Mouse (Mus musculus): ENCODE measurements at regions not wholly inside any gene's neighbourhood (a gene's known extent, or its start where the extent isn't known, plus 50 kb on each side); places are given as distances from the start of the nearest gene placed in this dataset.

GRCm38 (mm10) chr1:18849038-18849437 is 253.8 kb upstream of the Tfap2d start:
- no peak for DNase-seq (ENCODE audit: low spot score)

- no peak for DNase-seq (ENCODE audit: low spot score)
These were observed 245.4 kb upstream of the Tfap2d start for GRCm38 (mm10) chr1:18857457-18857856.

- DNase-seq (ENCODE audit: low spot score): no peak
These were observed 199.6 kb upstream of the Tfap2d start for GRCm38 (mm10) chr1:18903266-18903665.

- DNase-seq (ENCODE audit: low spot score): no peak
These were observed 199.1 kb upstream of the Tfap2d start for GRCm38 (mm10) chr1:18903696-18904095.

GRCm38 (mm10) chr1:18911578-18911977 is 191.2 kb upstream of the Tfap2d start:
- DNase-seq (ENCODE audit: low spot score): no peak

GRCm38 (mm10) chr1:18956276-18956675 is 146.5 kb upstream of the Tfap2d start:
- DNase-seq (ENCODE audit: low spot score): no peak

GRCm38 (mm10) chr1:18956975-18957374 is 145.8 kb upstream of the Tfap2d start:
- no peak for DNase-seq (ENCODE audit: low spot score)

- no peak for DNase-seq (ENCODE audit: low spot score)
These were observed 141.4 kb upstream of the Tfap2d start for GRCm38 (mm10) chr1:18961464-18961863.

- DNase-seq (ENCODE audit: low spot score): no peak
These were observed 140.9 kb upstream of the Tfap2d start for GRCm38 (mm10) chr1:18961889-18962288.

- DNase-seq (ENCODE audit: low spot score): no peak
These were observed 133.9 kb upstream of the Tfap2d start for GRCm38 (mm10) chr1:18968935-18969334.

GRCm38 (mm10) chr1:18970173-18970572 is 132.6 kb upstream of the Tfap2d start:
- no peak for DNase-seq (ENCODE audit: low spot score)

GRCm38 (mm10) chr1:18973826-18974620 is 128.8 kb upstream of the Tfap2d start:
- DNase-seq (ENCODE audit: low spot score): no peak

- no peak for DNase-seq (ENCODE audit: low spot score)
These were observed 127.9 kb upstream of the Tfap2d start for GRCm38 (mm10) chr1:18974860-18975439.

GRCm38 (mm10) chr1:18975500-18975899 is 127.3 kb upstream of the Tfap2d start:
- no peak for DNase-seq (ENCODE audit: low spot score)

GRCm38 (mm10) chr1:18976705-18977309 is 126.0 kb upstream of the Tfap2d start:
- peak; percentile 28 for DNase-seq (ENCODE audit: low spot score)

GRCm38 (mm10) chr1:18979141-18979540 is 123.7 kb upstream of the Tfap2d start:
- no peak for DNase-seq (ENCODE audit: low spot score)

GRCm38 (mm10) chr1:19016778-19017177 is 86.0 kb upstream of the Tfap2d start:
- DNase-seq (ENCODE audit: low spot score): no peak
